19 mouse cellular contexts compared by ENCODE assay signal in the genomic region with DNA sequence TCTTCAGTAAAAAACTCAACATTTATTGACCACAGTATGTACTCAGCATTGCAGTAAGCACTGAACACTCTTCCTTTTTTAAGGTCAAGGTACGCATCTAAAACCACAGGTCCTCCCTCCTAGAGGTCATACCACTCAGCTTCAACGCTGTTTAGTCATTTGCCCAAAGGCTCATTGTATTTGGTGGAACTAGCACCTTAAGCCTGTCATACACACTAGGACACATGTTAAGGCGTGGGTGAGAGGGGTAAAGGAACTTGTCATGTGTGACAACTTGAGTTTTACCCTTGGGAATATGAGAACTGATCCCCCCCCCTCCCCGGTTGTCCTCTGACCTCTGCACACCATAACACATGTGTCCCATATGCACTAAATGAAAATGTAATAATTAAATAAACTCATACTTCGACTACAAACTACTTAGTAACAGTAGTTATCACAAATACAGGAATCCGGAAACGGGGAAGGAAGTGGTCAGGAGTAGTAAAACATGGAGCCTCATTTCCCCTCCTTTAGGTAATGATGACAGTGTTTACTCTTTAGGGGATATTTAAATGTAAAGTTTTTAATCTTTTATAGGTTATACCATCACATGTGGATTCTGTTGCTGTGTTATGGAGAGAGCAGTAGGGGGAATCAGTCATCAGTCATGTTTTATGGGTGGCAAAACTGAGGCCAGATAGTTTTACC. TPM values are rescaled to one million over a fixed set of nuclear protein-coding genes. Genes with fewer than 3 reads are reported as not detected.
DNase-seq lines count a peak whose midpoint lies in the region; ATAC-seq lines count a peak whose summit lies in the region.
"Had no signal": no experiment of that assay in that cellular context is flagged by ENCODE, and none has a peak within 500 bp of the region (broad histone marks: within the 10 kb centered on the region; RNA-seq: fewer than 3 reads in every experiment).

No protein-coding gene starts in this region.

- H3K36me3 ChIP-seq in splenic B cell, adult 2 months (ENCODE audit: control insufficient read depth, insufficient read depth, low read length, poor library complexity, severe bottlenecking): peaks cover 20% of the 10 kb centered on the region

- DNase-seq in CD4-positive helper T cell, adult 2 months (ENCODE audit: low read depth, low spot score): peak; percentile 41
- peak; percentile 58 for DNase-seq in splenic B cell, adult 2 months (ENCODE audit: low read depth, low spot score)
- DNase-seq in right cerebral cortex, postnatal 36 days (ENCODE audit: low spot score in 2 of 2): no peak
- no peak for DNase-seq in cerebellum, adult 8-10 months
- DNase-seq: adrenal gland, adult 2 months; adrenal gland, postnatal 36 days; cerebellum, adult 2 months; cerebellum, postnatal 14 days; gastrocnemius, postnatal 10 days; heart, adult 2 months; heart, postnatal 36 days had no signal

- no peaks in the 10 kb centered on the region for H3K27me3 ChIP-seq in splenic B cell, adult 2 months (ENCODE audit: control insufficient read depth, insufficient read depth, low read length, poor library complexity, severe bottlenecking)
- H3K27me3 ChIP-seq: embryonic facial prominence, embryonic 13.5 days; forebrain, embryonic 12.5 days; heart, embryonic 12.5 days; hindbrain, embryonic 15.5 days; Patski had no signal

- ATAC-seq in CD4-positive, CD25-positive, alpha-beta regulatory T cell, adult 4 months: peak; percentile 76
- peak; percentile 46 for ATAC-seq in granulocyte monocyte progenitor cell, adult 5-6 weeks (replicated peaks; ENCODE audit: poor library complexity, severe bottlenecking)
- ATAC-seq: forebrain, embryonic 16.5 days; Patski had no signal

RNA-seq across cellular contexts. Expression of gene Ptp4a2, which starts 29.0 kb away (rescaled TPM):
- polyA plus RNA-seq in CD4-positive, CD25-positive, alpha-beta regulatory T cell, adult 4 months (2017; shearing (Covaris generic)): 1,000 to 10,000 TPM; 1,309 to 1,442 TPM
- total RNA-seq in granulocyte monocyte progenitor cell, adult 5-6 weeks (2014; fragmentation: Nextera tagmentation): 277 and 304 TPM in 2 replicates
- 345 and 391 TPM in 2 replicates for total RNA-seq in granulocyte monocyte progenitor cell, adult 5-6 weeks (2017)

Comparison
In these comparisons a context has a peak if more than half of its experiments do, and no peak if none do; other contexts are left out.
1. DNase-seq: peak in CD4-positive helper T cell, adult 2 months (single experiment) and splenic B cell, adult 2 months (single experiment); none in right cerebral cortex, postnatal 36 days (0 of 2) and cerebellum, adult 8-10 months (single experiment).